Mouse (Mus musculus): ENCODE results near the gene Dusp2.

Dusp2 gene

DNA sequence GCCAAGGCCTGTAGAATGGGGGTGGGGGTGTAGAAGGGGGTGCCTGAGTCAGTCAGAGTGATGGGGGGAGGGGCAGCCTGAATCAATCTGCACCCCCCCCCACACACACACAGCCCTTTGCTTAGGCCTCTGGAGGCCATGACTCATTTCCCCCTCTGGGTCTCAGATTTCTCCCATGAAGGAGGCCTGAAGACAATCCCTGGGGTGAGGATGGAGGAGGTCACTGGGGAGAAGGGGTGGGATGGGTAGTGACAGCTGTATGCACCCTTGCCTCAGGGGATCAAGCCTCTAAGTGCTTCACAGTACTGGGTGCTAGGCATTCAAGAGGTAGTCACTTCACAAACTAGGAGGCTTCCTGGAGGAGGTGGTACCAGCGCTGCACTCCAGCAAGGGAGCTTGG, 12.3 kb upstream of the Dusp2 start:
- DNase-seq (ENCODE audit: low read depth, low spot score): no peak

DNA sequence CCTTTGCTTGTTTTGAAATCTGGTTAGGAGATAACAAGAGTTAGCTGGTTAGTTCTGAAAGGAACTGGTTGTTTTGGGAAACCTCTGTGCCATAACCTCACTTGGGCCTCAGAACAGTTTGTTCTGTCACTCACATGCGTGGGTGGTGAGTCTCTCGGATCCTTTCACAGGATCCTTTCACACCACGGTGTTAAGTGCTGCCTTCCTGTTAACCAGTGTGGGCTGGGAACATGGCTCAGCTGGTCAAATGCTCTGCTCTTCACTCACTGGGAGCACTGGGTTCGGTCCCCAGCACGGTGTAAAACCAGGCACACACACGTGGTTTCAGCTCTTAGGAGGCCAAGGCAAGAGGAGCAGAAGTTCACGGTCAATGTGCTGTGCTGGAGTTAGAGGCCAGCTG, 11.5 kb upstream of the Dusp2 start:
- no peak for DNase-seq (ENCODE audit: low read depth, low spot score)

DNA sequence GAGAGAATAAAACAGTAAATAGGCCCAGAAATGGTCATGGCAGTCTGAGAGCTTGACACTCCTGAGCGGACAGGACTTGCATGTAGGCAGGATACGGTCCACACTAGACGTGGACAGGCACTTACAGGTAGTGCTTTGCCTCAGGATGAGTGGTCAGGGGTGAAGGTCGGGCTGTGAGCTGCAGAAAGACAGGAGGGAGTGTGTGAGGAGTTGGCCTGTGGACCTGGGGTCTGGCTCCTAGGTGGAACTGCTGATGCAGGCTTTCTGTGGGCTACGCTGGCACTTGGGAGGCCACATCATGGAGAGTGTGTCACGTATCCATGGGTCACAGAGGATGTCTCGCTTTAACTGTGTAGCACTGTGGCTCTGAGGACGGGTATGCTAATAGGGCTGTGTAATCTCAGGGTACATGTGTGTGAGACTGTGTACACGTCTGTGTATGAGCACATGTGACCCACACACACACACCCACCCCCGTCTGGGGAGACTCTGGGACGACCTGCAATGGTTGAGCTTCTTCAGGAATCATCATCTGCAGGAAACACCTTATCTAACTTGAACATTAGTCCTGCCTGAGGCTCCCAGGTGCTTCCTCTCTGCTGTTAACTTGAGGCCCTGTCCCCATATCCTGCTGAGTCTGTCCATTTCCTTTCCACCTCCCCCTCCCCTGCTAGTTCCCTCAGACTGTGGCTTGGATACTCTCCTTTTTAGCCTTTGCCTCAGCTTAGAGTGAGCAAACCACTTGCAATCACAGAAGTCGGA, 7.7 kb upstream of the Dusp2 start:
- no peak for DNase-seq (ENCODE audit: low read depth, low spot score)

DNA sequence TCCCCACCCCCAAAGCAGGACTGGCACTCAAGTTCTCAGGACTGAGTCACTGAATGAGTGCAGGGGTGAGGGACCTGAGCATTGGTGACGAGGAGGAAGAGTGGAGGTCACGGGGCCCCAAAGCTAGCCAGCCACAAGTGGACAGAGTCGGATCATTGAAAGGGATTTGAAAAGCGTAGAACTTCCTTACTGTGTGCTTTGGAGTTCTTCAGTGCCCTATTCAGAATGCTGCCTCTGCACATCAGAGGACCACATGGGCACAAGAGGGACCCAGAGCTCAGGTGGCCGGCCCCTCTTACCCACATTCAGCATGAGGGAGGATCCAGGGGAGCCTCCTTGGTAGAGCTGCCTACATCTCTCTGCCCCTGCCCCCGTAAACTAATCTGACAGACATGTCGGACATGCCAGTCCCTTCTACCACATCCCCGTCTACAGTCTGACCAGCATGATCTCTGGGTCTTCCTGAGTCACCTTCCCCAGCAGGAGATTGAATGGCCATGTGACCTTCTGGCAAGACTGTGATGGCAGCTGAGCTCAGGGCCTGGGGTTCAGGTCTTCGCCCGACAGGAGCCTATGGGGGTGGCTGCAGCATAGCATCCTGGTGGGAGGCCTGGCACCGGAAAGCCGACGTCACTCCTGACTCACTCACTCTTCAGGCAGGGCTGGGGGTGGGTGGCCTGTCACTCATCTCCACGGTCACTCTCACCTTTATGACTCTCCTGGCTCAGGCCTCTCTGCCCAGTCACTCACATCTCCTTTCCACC, 3.0 kb upstream of the Dusp2 start:
- no peak for DNase-seq (ENCODE audit: low read depth, low spot score)

DNA sequence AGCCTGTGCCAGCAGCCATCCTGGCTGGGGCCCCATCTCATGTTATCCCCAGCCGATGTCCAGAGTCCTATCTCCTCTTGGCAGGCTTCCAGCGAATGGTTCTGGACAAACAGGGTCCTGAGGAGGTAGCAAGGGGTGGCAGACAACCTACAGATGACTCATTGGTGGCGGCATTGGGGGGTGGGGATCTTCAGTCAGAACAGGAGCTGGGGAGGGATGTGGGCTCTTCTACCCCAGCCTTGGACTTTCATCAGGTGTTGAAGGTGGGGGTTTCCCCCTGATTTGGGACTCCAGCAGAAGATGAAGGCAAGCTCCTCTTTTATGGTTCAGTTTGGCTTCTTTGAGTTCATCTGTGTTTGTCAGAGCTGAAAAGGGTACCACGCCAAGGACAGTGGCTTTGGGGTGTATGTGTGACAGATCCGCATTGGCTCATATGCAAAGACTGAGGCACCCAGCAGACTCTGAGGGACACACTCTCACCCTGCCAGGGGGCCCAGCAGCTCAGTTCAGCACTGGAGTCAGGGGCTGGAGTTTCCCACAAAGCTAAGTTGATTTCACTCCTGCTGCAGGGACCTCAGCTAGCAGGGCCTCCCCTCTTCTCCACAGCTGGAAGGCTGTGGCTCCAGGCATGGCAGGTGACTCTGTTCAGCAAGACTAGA, 1.9 kb upstream of the Dusp2 start:
- no peak for DNase-seq (ENCODE audit: low read depth, low spot score)

DNA sequence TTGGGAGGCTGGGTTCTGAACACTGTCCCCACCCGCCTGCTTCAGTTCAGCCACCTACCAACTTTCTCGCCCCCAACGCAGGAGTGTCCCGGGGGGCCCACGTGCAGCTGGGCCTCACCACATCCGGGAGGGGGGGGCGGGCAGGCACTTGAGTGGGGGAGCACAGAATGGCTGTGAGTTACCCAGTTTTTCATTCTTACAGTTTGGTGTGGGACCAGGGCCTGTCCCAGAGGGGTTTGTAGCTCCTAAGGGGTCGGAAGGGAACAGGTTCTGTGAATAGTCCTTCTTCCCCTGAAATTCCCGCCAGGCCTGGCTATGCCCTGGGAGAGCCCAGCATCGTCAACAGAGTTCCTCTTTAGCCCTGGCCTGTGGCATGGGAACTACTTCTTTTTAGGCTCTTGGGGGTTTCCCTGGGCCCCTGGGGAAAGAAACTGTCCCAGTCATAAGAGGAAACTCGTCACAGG, 849 bp upstream of the Dusp2 start:
- no peak for DNase-seq (ENCODE audit: low read depth, low spot score)

DNA sequence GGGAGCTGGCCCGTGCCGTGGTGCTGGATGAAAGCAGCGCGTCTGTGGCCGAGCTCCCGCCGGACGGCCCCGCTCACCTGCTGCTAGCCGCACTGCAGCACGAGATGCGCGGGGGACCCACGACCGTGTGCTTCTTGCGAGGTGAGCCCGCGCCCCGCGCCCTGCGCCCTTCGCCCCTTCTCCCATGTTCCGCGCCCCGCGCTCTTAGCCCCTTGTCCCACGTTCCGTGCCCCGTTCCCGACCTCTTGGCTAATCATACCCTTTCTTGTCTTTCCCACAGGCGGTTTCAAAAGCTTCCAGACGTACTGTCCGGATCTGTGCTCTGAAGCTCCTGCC, 506 bp downstream of the Dusp2 start:
- no peak for DNase-seq (ENCODE audit: low read depth, low spot score)

DNA sequence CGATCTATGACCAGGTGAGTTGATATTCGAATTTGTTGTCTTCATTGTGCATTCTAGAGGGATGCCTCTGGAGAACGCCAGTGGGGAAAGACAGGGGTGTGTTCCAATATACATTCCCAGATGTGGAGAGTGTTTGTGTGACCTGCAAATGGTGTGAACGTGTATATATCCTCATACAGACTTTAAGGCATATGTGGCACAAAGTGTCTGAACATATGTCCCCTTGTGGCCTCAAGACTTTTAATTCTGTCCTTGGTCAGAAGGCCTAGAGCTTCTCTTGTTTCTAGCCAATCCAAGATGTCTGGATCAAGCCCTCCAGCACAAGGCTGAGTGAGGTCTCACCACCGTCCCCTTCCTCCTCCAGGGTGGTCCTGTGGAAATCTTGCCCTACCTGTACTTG, 926 bp downstream of the Dusp2 start:
- no peak for DNase-seq (ENCODE audit: low read depth, low spot score)

DNA sequence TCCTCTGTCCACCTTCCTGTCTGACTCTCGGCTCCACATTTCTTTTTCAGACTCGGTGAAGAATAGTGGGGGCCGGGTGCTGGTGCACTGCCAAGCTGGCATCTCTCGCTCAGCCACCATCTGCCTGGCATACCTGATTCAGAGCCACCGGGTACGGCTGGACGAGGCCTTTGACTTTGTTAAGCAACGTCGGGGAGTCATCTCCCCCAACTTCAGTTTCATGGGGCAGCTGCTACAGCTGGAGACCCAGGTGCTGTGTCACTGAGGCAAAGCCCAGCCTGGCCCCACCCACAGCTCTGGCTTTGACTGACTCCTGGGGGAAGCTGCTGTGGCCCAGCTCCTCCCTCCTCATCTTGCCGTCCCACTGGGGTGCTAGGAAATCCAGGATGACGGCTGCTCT, 1.6 kb downstream of the Dusp2 start:
- no peak for DNase-seq (ENCODE audit: low read depth, low spot score)

DNA sequence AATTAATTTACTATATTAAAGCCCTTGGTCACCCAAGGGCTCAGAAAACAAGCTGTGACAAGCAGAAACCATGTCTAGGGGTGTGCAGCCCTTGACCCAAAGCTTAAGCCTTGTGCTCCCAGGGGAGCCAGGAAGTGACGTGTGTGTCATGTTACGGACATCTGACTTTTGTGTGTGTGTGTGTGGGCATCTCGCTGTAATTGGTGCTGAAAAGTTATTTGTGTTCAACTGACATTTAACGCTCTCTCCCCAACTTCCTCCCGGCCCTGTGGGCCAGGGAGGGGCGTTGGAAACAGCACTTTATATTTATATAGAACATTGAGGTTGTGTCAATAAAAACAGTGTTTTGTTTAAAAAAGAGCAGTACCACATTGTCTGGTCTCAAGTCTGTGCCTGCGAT, 2.1 kb downstream of the Dusp2 start:
- no peak for DNase-seq (ENCODE audit: low read depth, low spot score)

DNA sequence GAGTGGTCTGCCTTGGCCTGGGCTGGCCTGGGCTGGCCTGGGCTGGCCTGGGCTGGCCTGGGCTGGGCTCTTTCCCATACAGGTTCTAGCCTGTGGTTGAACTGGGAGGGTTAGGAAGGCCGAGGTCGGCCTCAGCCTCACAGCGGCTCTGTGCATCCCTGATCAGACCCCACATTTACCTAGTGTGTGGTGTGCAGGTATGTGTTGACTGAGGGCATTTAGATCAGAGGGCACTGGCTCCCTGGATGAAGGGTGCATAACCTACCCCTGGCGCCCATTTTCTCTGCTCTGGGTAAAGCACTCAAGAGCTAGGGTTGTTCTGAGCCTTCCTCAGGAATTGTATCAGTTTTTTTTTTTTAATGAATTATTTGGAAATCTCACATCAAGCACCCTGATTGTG, 2.5 kb downstream of the Dusp2 start, which contains the start of gene Astl:
Gene Astl, plus strand, starts transcription at position 224 of the 400 bp plus-strand sequence.
- DNase-seq (ENCODE audit: low read depth, low spot score): no peak

DNA sequence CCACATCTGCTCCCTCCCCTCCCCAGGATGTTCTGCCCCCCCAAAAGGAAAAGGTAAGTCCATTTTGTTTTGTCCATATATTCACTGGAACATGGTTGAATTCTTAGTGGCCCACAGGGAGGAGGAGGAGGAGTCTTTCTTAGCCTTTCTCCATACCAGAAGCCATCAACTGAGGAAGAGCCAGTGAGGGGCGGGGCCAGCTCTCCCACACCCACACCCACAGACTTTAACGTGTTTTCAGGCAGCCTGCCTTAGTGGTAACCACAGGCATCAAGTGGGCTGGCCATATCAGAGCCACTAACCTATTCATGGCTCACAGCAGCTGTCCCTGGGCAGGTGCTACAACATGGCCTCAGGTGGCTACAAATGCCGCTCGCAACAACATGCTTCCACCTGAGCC, 2.9 kb downstream of the Dusp2 start:
- no peak for DNase-seq (ENCODE audit: low read depth, low spot score)

DNA sequence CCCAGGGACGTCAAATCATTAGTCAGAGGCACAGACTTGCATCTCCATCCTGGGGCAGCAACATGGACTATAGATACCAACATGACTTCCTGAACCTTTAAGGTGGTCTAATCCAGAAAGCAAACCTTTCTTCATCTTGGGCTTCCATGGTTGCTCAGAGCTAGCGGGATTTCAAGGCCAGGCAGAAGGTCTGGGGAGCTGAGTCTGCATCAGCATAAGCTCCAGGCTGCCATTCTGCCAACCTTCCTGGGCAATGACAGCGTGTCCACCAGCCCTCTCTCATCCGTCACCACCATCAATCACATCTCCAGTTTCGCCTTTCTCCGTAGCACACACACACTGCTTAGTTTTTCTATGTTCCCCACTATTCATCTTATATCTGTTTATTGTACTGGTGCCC, 3.3 kb downstream of the Dusp2 start:
- no peak for DNase-seq (ENCODE audit: low read depth, low spot score)

DNA sequence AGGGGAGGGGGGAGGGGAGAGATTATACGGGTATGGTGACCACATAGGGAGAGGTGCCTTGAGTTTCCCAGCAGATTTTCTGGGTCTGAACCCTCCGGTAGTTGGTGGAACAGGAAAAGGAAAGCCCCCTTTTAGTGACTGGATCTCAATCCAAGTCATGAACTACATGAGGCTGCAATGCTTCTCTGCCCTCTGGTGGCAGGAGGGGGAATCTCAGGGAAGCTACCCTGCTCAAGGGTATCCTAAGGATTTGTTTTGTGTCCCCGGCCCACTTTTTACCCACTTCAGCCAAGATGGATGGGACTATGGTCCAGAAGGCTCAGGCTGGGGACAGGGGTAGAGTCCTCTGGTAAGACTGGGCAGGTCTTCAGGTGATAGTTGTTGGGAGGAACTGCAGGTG, 5.2 kb downstream of the Dusp2 start:
- peak; percentile 69 for DNase-seq (ENCODE audit: low read depth, low spot score)

DNA sequence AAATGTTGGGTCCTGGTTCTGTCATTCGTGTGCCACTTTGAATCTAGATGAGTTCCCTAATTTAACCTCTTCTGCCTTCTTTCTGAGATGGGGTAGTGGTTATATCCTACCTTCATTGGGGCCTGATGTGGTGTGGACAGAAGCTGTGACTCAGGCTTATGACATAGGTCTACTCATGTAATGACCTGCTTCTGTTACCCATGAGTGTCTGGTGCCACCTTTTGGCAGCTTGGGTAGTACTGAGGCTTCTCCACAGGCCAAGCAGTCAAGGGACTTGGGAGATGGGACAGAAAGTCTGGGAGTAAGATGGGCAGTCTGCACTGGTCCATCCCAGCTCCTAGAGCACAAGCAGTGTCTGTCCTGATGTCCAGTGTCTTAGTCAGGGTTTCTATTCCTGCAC, 10.4 kb downstream of the Dusp2 start:
- no peak for DNase-seq (ENCODE audit: low read depth, low spot score)

DNA sequence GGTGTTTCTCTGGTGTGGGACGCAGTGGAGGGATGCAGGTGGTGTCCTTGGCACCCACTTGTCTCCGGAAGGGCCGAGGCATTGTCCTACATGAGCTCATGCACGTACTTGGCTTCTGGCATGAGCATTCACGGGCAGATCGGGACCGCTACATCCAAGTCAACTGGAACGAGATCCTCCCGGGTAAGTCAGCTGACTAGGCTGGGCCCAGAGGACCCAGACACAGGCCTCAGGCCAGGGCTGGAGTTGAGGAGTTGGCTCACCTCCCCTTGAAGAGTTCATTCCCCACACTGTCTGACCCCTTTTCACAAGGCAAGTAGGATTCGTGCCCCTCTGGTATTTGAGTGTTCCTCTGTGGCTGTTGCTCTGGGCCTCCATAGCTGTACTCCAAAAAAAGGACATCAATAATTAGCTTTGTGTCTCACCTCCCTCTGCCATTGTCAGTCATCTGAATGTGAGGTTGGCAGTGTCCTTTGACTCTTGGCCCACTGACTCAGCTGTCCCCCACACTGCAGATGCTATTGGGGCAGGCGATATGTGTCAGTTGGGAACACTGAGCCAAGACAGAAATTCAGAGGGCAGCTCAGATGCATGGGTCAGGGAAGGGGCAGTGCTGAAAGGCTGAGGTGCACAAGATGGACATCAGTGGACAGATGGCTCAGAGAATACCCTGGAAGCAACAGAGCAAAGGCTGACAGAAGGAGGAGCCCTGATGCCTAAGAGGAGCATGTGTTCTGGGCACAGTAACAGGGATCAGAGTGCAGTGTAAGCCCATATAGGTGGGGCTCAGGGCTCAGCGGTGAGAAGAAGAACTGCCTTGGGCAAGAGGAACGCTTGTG, 11.4 kb downstream of the Dusp2 start:
- no peak for DNase-seq (ENCODE audit: low read depth, low spot score)

DNA sequence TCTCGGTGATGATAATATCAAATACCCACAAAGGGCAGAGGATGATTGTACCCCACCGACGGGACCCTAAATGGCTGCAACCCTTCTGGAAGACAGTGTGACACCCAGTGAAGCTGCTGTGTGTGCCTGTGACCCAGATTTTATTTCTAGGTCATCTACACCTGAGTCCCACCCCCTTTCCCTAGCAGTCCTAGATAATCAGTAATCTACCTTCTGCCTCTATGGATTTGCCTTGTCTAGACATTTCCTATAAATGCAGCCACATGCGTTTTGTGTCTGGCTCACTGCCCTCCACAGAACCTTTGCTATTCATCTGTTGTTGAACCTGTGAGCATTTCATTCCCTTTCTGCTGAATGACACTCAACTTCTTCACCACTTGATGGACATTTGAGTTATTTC, 17.9 kb downstream of the Dusp2 start:
- no peak for DNase-seq (ENCODE audit: low read depth, low spot score)

DNA sequence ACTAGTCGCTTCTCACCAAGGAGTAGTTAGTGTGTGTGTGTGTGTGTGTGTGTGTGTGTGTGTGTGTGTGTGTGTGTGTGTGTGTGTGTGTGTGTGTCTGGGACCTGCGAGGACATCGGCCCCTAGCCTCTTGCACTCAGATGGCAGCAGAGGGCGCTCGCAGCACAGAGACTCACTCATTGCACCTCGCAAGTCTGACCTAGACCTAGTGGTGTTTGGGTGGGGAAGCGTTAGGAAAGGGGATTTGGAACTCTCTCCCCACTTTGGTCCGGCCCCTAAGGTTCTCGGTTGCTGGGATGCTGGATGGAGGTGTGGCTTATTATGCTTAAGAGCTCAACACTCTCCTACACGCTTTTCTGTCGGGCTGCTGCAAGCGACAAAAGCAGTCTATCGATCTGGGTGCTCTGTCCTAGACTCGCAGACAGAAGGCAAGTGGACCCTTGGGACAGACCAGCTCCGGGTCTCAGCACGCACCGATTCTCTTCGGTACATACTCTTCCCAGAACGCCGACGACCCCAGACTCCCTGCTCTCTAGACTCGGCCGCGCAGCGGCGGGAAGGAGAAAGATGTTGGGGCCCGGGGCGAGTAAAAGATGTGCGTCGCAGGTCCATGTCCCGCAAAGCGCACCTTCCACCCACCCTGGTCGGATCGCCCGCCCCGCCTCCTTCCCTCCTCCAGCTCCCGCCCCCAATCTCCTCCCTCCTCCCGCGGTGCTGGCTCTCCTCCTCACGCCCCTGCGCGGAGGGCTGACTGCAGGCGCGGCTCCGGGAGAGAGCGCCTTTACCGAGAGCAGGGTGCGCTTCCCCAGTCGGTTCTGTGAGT, 26.7 kb downstream of the Dusp2 start, which contains the start of gene Adra2b:
Gene Adra2b, plus strand, starts transcription at position 750 of the 823 bp plus-strand sequence.
- DNase-seq (ENCODE audit: low read depth, low spot score): peak; percentile 97

DNA sequence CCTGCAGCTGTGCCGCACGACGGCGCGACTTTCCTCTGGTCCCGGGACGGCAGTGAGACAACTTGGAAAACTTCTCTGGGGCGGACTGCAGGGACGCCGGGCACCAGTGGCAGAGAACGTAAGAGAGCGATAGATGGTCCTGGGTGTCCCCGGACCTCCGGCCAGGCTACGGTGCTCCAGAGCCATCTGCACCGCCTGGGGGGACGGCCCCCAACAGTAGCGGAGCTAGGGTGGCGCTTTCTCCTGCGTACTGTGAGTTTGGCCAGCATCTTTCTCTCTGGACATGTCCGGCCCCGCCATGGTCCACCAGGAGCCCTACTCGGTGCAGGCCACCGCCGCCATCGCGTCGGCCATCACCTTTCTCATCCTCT, 27.3 kb downstream of the Dusp2 start:
- DNase-seq (ENCODE audit: low read depth, low spot score): no peak

DNA sequence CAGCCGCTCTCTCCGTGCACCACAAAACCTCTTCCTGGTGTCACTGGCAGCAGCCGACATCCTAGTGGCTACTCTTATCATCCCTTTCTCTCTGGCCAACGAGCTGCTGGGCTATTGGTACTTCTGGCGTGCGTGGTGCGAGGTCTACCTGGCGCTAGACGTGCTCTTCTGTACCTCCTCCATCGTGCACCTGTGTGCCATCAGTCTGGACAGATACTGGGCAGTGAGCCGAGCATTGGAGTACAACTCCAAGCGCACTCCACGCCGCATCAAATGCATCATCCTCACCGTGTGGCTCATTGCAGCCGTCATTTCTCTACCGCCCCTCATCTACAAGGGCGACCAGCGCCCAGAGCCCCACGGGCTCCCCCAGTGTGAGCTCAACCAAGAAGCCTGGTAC, 27.7 kb downstream of the Dusp2 start:
- DNase-seq (ENCODE audit: low read depth, low spot score): no peak

DNA sequence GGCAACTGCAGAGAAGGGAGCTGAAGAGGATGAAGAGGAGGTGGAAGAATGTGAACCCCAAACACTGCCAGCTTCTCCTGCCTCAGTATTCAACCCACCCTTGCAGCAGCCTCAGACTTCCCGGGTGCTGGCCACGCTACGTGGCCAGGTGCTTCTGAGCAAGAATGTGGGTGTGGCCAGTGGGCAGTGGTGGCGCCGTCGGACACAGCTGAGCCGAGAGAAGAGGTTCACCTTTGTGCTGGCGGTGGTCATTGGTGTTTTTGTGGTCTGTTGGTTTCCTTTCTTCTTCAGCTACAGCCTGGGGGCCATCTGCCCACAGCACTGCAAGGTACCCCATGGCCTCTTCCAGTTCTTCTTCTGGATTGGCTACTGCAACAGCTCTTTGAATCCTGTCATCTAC, 28.5 kb downstream of the Dusp2 start:
- no peak for DNase-seq (ENCODE audit: low read depth, low spot score)
